Comparison of ENCODE assay signal across 17 mouse cellular contexts in genomic region chr16:4665726-4666125, GRCm38 (mm10).
"Had no signal": no experiment of that assay in that cellular context is flagged by ENCODE, and none has a peak within 500 bp of the region (broad histone marks: within the 10 kb centered on the region; RNA-seq: fewer than 3 reads in every experiment).

No protein-coding gene starts in this region.

- H3K27me3 ChIP-seq: lung, embryonic 15.5 days; megakaryocyte, embryonic 14.5 days; midbrain, embryonic 13.5 days; midbrain, embryonic 15.5 days; neural tube, embryonic 12.5 days; stomach, embryonic 15.5 days had no signal

- H3K9me3 ChIP-seq: lung, embryonic 15.5 days; megakaryocyte, embryonic 14.5 days; midbrain, embryonic 13.5 days; midbrain, embryonic 15.5 days; neural tube, embryonic 12.5 days; stomach, embryonic 15.5 days had no signal

- H3K4me1 ChIP-seq: lung, embryonic 15.5 days; midbrain, embryonic 13.5 days; midbrain, embryonic 15.5 days; neural tube, embryonic 12.5 days; stomach, embryonic 15.5 days had no signal

- ATAC-seq: lung, postnatal 0 days; midbrain, embryonic 13.5 days; midbrain, embryonic 15.5 days had no signal

- H3K9ac ChIP-seq: lung, embryonic 15.5 days; midbrain, embryonic 13.5 days; midbrain, embryonic 15.5 days; neural tube, embryonic 12.5 days; stomach, embryonic 15.5 days had no signal

- H3K4me3 ChIP-seq: lung, embryonic 15.5 days; megakaryocyte, embryonic 14.5 days; midbrain, embryonic 13.5 days; midbrain, embryonic 15.5 days; neural tube, embryonic 12.5 days; stomach, embryonic 15.5 days had no signal

- H3K27ac ChIP-seq: lung, embryonic 15.5 days; macrophage; midbrain, embryonic 13.5 days; midbrain, embryonic 15.5 days; neural tube, embryonic 12.5 days; stomach, embryonic 15.5 days; stomach, postnatal 0 days had no signal

- DNase-seq: lung, adult 2 months; lung, postnatal 14 days; lung, postnatal 36 days; right cerebral cortex, postnatal 14 days; thymus, adult 2 months; thymus, postnatal 25 days; thymus, postnatal 4 days had no signal

- H3K4me2 ChIP-seq: lung, embryonic 15.5 days; midbrain, embryonic 11.5 days; midbrain, embryonic 13.5 days; midbrain, embryonic 15.5 days; neural tube, embryonic 12.5 days; stomach, embryonic 15.5 days had no signal
